Mouse (Mus musculus) G1E-ER4 (cell line): Measurements from ENCODE around the gene Gm11096. TPM values are rescaled to one million over a fixed set of nuclear protein-coding genes. Genes with fewer than 3 reads are reported as not detected.

ENCODE experiments used
- GATA1 ChIP-seq: IDR thresholded peaks from one replicate; pipeline ENCODE4 v1.8.0; 2012; ENCODE audit warnings: low read length, inconsistent platforms
- polyA plus RNA-seq: library from polyadenylated mRNA; stranded (reverse); fragments of >175 nt; gene quantifications from 2 replicates; pipeline ENCODE4 v1.2.3, GENCODE M21; 2012

Gm11096 gene
- polyA plus RNA-seq, 1 experiment: not detected

GRCm38 (mm10) chr17:81459379-81459778 is 17.8 kb downstream of the Gm11096 start:
- TF ChIP-seq GATA1: no peak

DNA sequence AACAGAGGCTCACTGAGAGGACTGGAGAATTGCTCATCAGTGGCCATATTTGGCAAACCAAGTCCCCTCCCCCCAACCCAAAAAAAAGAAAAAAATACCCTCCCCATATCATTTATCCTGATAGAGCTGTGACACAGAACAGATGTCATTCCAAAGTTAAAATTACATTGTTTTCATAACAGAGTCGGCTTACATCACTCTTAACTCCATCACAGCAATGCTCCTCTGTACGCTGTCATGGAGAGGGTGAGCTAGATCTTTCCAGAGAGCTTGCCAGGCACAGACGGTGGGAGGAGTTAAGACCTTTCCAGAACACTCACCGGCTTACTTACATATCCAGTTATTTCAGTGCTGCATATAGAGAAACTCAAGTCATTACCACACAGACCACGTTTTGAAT is 27.4 kb downstream of the Gm11096 start:
- TF ChIP-seq GATA1: no peak

DNA sequence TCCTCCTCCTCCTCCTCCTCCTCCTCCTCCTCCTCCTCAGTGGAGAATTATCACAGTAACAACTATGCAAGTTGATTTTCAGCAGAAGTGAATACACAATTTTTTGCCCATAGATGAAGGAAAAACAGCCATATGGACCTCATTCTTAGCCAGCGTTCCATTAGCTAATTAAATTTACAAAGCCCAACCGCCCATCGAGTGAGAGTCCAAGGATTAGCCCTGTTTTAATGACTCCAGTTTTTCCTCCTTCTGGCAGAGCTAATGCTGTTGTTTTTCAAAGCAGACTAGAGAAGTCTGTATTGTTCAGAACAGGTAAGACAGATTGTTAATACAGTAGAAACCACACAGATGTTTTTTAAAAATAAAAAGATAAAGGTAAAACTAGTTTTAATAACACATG is 31.8 kb downstream of the Gm11096 start:
- no peak for TF ChIP-seq GATA1

DNA sequence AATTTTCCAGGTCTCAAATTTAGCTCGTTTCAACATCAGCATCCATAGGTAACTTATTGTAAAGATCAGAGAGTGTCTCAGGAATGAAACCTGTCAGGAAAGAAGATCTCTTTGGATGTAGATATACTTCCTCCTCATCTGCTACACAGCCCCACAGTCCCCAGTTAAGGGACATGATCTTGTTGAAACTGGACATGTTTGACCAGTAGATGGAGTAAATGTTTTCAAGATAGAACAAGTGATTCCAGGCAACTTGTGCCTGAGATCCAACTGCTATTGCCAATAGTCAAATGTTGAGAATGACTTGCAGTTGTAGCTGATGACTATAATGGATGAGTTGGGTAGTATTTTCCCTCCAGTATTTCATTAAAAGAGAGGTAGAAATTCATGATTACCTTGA is 35.9 kb downstream of the Gm11096 start:
- no peak for TF ChIP-seq GATA1

- no peak for TF ChIP-seq GATA1
Measured at GRCm38 (mm10) chr17:81479807-81480206, 38.2 kb downstream of the Gm11096 start.

- no peak for TF ChIP-seq GATA1
Measured at GRCm38 (mm10) chr17:81480351-81481161, 39.0 kb downstream of the Gm11096 start.

DNA sequence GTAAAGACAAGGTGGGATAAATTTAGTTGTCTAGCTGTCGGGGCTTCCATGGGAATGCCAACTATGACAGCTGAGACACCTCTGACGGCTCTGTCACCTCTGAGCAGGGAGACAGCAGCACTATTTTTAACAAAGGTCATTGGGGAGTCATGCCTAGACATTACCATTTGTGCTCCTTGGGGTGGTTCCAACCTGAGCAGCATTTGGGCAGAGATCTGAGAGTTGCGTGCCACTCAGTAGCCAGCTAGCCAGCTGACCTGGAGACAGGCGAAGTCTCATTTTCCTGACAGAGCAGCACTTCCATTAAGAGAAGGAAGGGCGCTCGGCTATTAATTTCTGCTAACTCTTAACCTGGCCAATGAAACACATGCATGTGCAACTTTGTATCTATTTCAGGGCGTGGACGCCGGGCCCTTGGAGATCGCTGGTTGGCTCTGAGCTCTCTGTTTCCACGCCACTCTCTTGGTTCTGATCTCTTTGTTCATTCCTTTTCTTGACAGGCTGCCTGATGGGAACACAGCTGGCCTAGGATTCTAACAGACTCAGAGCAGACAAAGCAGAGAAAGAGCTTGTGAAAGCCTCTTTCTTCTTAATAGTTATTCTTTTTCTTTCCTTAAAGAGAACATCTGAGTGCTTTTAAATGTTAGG is 40.4 kb downstream of the Gm11096 start:
- no peak for TF ChIP-seq GATA1

DNA sequence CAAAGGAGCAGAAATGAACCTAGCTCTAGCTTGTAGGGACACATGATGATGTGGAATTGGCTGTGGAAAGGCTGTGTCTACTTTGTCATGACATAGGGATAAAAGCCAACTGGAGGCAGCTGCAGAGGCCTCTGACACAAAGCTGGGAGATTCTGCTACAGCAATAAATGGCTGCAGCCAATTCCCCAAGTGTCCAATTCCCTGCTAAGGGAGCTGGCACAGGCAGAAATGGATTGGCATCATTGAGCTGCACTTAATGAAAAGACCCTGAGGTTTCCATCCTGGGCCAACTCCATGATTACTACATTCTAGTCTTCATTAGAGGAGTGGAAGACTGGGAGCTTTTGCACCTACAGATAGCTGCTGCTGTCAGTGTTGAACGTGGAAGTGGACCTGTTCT is 44.8 kb downstream of the Gm11096 start:
- TF ChIP-seq GATA1: no peak
